Mouse (Mus musculus): ENCODE results near the gene Mtmr10. TPM values are rescaled to one million over a fixed set of nuclear protein-coding genes. Genes with fewer than 3 reads are reported as not detected.

Mtmr10 gene
- 12.8 and 13.6 TPM in 2 replicates for polyA plus RNA-seq (2015; fragmentation: Nextera tagmentation; extraction: Ambion mirVana)

GRCm38 (mm10) chr7:64287414-64288091 lies at the start of gene Mtmr10:
Gene Mtmr10, plus strand, starts transcription at chr7:64287653.
- Histone ChIP-seq H3K4me3 (replicated peaks; ENCODE audit: low read length) (peak within 1 kb of the TSS; percentile 93), H3K9me3 (replicated peaks; ENCODE audit: control insufficient read depth, low read length) (no peaks in the 10 kb centered on the region), H3K27me3 (ENCODE audit: control insufficient read depth, insufficient read depth, low read length) (no peaks in the 10 kb centered on the region), H3K4me2 (ENCODE audit: low read depth, low read length) (peak within 1 kb of the TSS; percentile 75), H3K4me1 (ENCODE audit: control insufficient read depth, insufficient read depth, low read length) (0 out of 2 replicates have a peak, but pooled peaks cover 8% of the 10 kb centered on the region), H3K9ac (ENCODE audit: low read length) (peak within 1 kb of the TSS; percentile 92), H3K36me3 (ENCODE audit: control insufficient read depth, insufficient read depth, low read length) (no peaks in the 10 kb centered on the region), H3K27ac (ENCODE audit: low read length) (peak within 1 kb of the TSS; percentile 89)
- ATAC-seq (ENCODE audit: insufficient read depth, low FRiP score), result peak; percentile 98
- WGBS, result under 1% methylated on average over 77 of the region's 77 CpGs

GRCm38 (mm10) chr7:64237747-64238146 lies 49.7 kb upstream of the Mtmr10 start:
- Histone ChIP-seq H3K27ac (ENCODE audit: low read length) (no peak overlapping the region), H3K27me3 (ENCODE audit: control insufficient read depth, insufficient read depth, low read length) (no peaks in the 10 kb centered on the region), H3K9me3 (replicated peaks; ENCODE audit: control insufficient read depth, low read length) (no peaks in the 10 kb centered on the region), H3K4me2 (ENCODE audit: low read depth, low read length) (no peak overlapping the region), H3K4me1 (ENCODE audit: control insufficient read depth, insufficient read depth, low read length) (no peaks in the 10 kb centered on the region), H3K36me3 (ENCODE audit: control insufficient read depth, insufficient read depth, low read length) (no peaks in the 10 kb centered on the region), H3K9ac (ENCODE audit: low read length) (no peak overlapping the region), H3K4me3 (replicated peaks; ENCODE audit: low read length) (no peak overlapping the region)
- no peak for ATAC-seq (ENCODE audit: insufficient read depth, low FRiP score)
- 90% methylated on average over 8 of the region's 8 CpGs for WGBS

GRCm38 (mm10) chr7:64238410-64239086 lies 48.9 kb upstream of the Mtmr10 start:
- no peaks in the 10 kb centered on the region for H3K36me3 ChIP-seq (ENCODE audit: control insufficient read depth, insufficient read depth, low read length)
- H3K27ac ChIP-seq (ENCODE audit: low read length), result no peak overlapping the region
- H3K4me3 ChIP-seq (replicated peaks; ENCODE audit: low read length), result no peak overlapping the region
- no peak for ATAC-seq (ENCODE audit: insufficient read depth, low FRiP score)
- no peak overlapping the region for H3K9ac ChIP-seq (ENCODE audit: low read length)
- WGBS, result 78% methylated on average over 7 of the region's 7 CpGs
- no peaks in the 10 kb centered on the region for H3K4me1 ChIP-seq (ENCODE audit: control insufficient read depth, insufficient read depth, low read length)
- H3K27me3 ChIP-seq (ENCODE audit: control insufficient read depth, insufficient read depth, low read length), result no peaks in the 10 kb centered on the region
- H3K9me3 ChIP-seq (replicated peaks; ENCODE audit: control insufficient read depth, low read length), result no peaks in the 10 kb centered on the region
- H3K4me2 ChIP-seq (ENCODE audit: low read depth, low read length), result no peak overlapping the region

- WGBS, result 78% methylated on average over 9 of the region's 9 CpGs
- ATAC-seq (ENCODE audit: insufficient read depth, low FRiP score), result no peak
- no peak overlapping the region for H3K27ac ChIP-seq (ENCODE audit: low read length)
Measured at GRCm38 (mm10) chr7:64239138-64239805, 48.2 kb upstream of the Mtmr10 start.

GRCm38 (mm10) chr7:64239806-64240315 lies 47.6 kb upstream of the Mtmr10 start:
- H3K4me1 ChIP-seq (ENCODE audit: control insufficient read depth, insufficient read depth, low read length), result no peaks in the 10 kb centered on the region
- ATAC-seq (ENCODE audit: insufficient read depth, low FRiP score), result no peak
- H3K27ac ChIP-seq (ENCODE audit: low read length), result no peak overlapping the region
- no peaks in the 10 kb centered on the region for H3K36me3 ChIP-seq (ENCODE audit: control insufficient read depth, insufficient read depth, low read length)
- H3K4me2 ChIP-seq (ENCODE audit: low read depth, low read length), result no peak overlapping the region
- H3K4me3 ChIP-seq (replicated peaks; ENCODE audit: low read length), result no peak overlapping the region
- no peaks in the 10 kb centered on the region for H3K27me3 ChIP-seq (ENCODE audit: control insufficient read depth, insufficient read depth, low read length)
- no peak overlapping the region for H3K9ac ChIP-seq (ENCODE audit: low read length)
- 72% methylated on average over 4 of the region's 4 CpGs for WGBS
- H3K9me3 ChIP-seq (replicated peaks; ENCODE audit: control insufficient read depth, low read length), result no peaks in the 10 kb centered on the region

More at GRCm38 (mm10) chr7:64239138-64239805, 48.2 kb upstream of the Mtmr10 start:
- H3K27me3 ChIP-seq (ENCODE audit: control insufficient read depth, insufficient read depth, low read length), result no peaks in the 10 kb centered on the region
- no peaks in the 10 kb centered on the region for H3K9me3 ChIP-seq (replicated peaks; ENCODE audit: control insufficient read depth, low read length)
- no peak overlapping the region for H3K9ac ChIP-seq (ENCODE audit: low read length)
- no peaks in the 10 kb centered on the region for H3K36me3 ChIP-seq (ENCODE audit: control insufficient read depth, insufficient read depth, low read length)
- H3K4me2 ChIP-seq (ENCODE audit: low read depth, low read length), result no peak overlapping the region
- no peak overlapping the region for H3K4me3 ChIP-seq (replicated peaks; ENCODE audit: low read length)
- no peaks in the 10 kb centered on the region for H3K4me1 ChIP-seq (ENCODE audit: control insufficient read depth, insufficient read depth, low read length)

- Histone ChIP-seq H3K4me1 (ENCODE audit: control insufficient read depth, insufficient read depth, low read length) (no peaks in the 10 kb centered on the region), H3K4me3 (replicated peaks; ENCODE audit: low read length) (no peak overlapping the region), H3K36me3 (ENCODE audit: control insufficient read depth, insufficient read depth, low read length) (no peaks in the 10 kb centered on the region), H3K4me2 (ENCODE audit: low read depth, low read length) (no peak overlapping the region), H3K9ac (ENCODE audit: low read length) (no peak overlapping the region), H3K27ac (ENCODE audit: low read length) (no peak overlapping the region), H3K27me3 (ENCODE audit: control insufficient read depth, insufficient read depth, low read length) (no peaks in the 10 kb centered on the region), H3K9me3 (replicated peaks; ENCODE audit: control insufficient read depth, low read length) (no peaks in the 10 kb centered on the region)
- 64% methylated on average over 4 of the region's 4 CpGs for WGBS
- ATAC-seq (ENCODE audit: insufficient read depth, low FRiP score), result no peak
Measured at GRCm38 (mm10) chr7:64242424-64242823, 45.0 kb upstream of the Mtmr10 start.

- Histone ChIP-seq H3K9me3 (replicated peaks; ENCODE audit: control insufficient read depth, low read length) (no peaks in the 10 kb centered on the region), H3K27me3 (ENCODE audit: control insufficient read depth, insufficient read depth, low read length) (no peaks in the 10 kb centered on the region), H3K4me3 (replicated peaks; ENCODE audit: low read length) (no peak overlapping the region), H3K9ac (ENCODE audit: low read length) (no peak overlapping the region), H3K4me1 (ENCODE audit: control insufficient read depth, insufficient read depth, low read length) (no peaks in the 10 kb centered on the region), H3K4me2 (ENCODE audit: low read depth, low read length) (no peak overlapping the region), H3K27ac (ENCODE audit: low read length) (no peak overlapping the region), H3K36me3 (ENCODE audit: control insufficient read depth, insufficient read depth, low read length) (no peaks in the 10 kb centered on the region)
- no peak for ATAC-seq (ENCODE audit: insufficient read depth, low FRiP score)
- WGBS, result 84% methylated on average over 6 of the region's 6 CpGs
Measured at GRCm38 (mm10) chr7:64244371-64244770, 43.1 kb upstream of the Mtmr10 start.

GRCm38 (mm10) chr7:64246713-64247112 lies 40.7 kb upstream of the Mtmr10 start:
- no peak overlapping the region for H3K27ac ChIP-seq (ENCODE audit: low read length)
- H3K27me3 ChIP-seq (ENCODE audit: control insufficient read depth, insufficient read depth, low read length), result no peaks in the 10 kb centered on the region
- H3K36me3 ChIP-seq (ENCODE audit: control insufficient read depth, insufficient read depth, low read length), result no peaks in the 10 kb centered on the region
- 62% methylated on average over 4 of the region's 4 CpGs for WGBS
- no peak overlapping the region for H3K4me3 ChIP-seq (replicated peaks; ENCODE audit: low read length)
- no peak overlapping the region for H3K9ac ChIP-seq (ENCODE audit: low read length)
- ATAC-seq (ENCODE audit: insufficient read depth, low FRiP score), result no peak
- H3K4me1 ChIP-seq (ENCODE audit: control insufficient read depth, insufficient read depth, low read length), result no peaks in the 10 kb centered on the region
- H3K4me2 ChIP-seq (ENCODE audit: low read depth, low read length), result no peak overlapping the region
- no peaks in the 10 kb centered on the region for H3K9me3 ChIP-seq (replicated peaks; ENCODE audit: control insufficient read depth, low read length)

- H3K4me1 ChIP-seq (ENCODE audit: control insufficient read depth, insufficient read depth, low read length), result no peaks in the 10 kb centered on the region
- no peak overlapping the region for H3K27ac ChIP-seq (ENCODE audit: low read length)
- no peak overlapping the region for H3K4me3 ChIP-seq (replicated peaks; ENCODE audit: low read length)
- no peak for ATAC-seq (ENCODE audit: insufficient read depth, low FRiP score)
- H3K4me2 ChIP-seq (ENCODE audit: low read depth, low read length), result no peak overlapping the region
- no peaks in the 10 kb centered on the region for H3K36me3 ChIP-seq (ENCODE audit: control insufficient read depth, insufficient read depth, low read length)
- 67% methylated on average over 1 of the region's 1 CpGs for WGBS
- no peaks in the 10 kb centered on the region for H3K9me3 ChIP-seq (replicated peaks; ENCODE audit: control insufficient read depth, low read length)
- H3K27me3 ChIP-seq (ENCODE audit: control insufficient read depth, insufficient read depth, low read length), result no peaks in the 10 kb centered on the region
- H3K9ac ChIP-seq (ENCODE audit: low read length), result no peak overlapping the region
Measured at GRCm38 (mm10) chr7:64248352-64248751, 39.1 kb upstream of the Mtmr10 start.

Data from stomach, embryonic 16.5 days (tissue).